Mouse (Mus musculus) testis, adult 2 months (tissue): ENCODE measurements around the gene Ddx39b.

Experiments used
- CTCF ChIP-seq: fragments of 200-500 bp; IDR thresholded peaks from 2 replicates; pipeline ENCODE4 v1.5.1; 2012; ENCODE audit warnings: low read depth, mild to moderate bottlenecking, inconsistent platforms, low read length, moderate library complexity; ENCODE audit not compliant: control insufficient read depth, insufficient read depth, insufficient replicate concordance
- POLR2A ChIP-seq: fragments of 200-500 bp; IDR thresholded peaks from 2 replicates; pipeline ENCODE4 v1.6.1; 2012; ENCODE audit warnings: low read depth, mild to moderate bottlenecking, inconsistent platforms, low read length, moderate library complexity; ENCODE audit not compliant: control insufficient read depth

DNA sequence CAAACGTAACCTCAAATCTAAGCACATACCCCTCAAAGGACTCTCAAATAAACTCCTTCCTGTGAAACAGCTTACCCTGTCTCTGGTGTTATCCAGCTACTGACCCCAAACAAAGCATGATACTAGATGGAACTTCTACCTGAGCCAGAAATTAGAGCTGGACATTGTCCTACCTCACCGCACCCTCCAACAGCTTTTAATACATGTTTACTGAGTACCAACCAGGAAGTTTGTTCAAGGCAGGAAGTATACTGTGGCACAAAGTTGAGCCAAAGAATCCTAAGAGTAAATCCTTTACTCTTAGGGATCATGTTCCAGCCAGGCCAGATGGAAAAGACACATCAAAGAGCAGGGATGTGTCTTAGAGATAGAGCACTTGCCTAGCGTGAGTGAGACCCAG is 31.0 kb upstream of the Ddx39b start:
- TF ChIP-seq CTCF = no peak
- no peak for TF ChIP-seq POLR2A
